Mouse (Mus musculus) embryonic facial prominence, embryonic 12.5 days (tissue): ENCODE measurements at regions not wholly inside any gene's neighbourhood (a gene's known extent, or its start where the extent isn't known, plus 50 kb on each side); places are given as distances from the start of the nearest gene placed in this dataset.

Source experiments
- ATAC-seq: fragments of 200-750 bp; cut with Nextera tagmentation; 2 replicates; pipeline ENCODE4 v1.8.0; 2017; ENCODE audit not compliant: insufficient number of reproducible peaks, insufficient read depth, low FRiP score, low TSS enrichment
- H3K27ac ChIP-seq: fragments of 300-500 bp; sonication (generic); 2 replicates; pipeline ENCODE4 v1.5.1; 2016; ENCODE audit warnings: mild to moderate bottlenecking
- H3K27me3 ChIP-seq: fragments of 300-500 bp; sonication (generic); 2 replicates; pipeline ENCODE4 v1.6.1; 2016; ENCODE audit warnings: mild to moderate bottlenecking, moderate library complexity
- H3K36me3 ChIP-seq: fragments of 300-500 bp; sonication (generic); 2 replicates; pipeline ENCODE4 v1.6.1; 2016; ENCODE audit warnings: mild to moderate bottlenecking
- H3K4me1 ChIP-seq: fragments of 300-500 bp; sonication (generic); 2 replicates; pipeline ENCODE4 v1.6.1; 2016
- H3K4me2 ChIP-seq: fragments of 300-500 bp; sonication (generic); replicated peaks from 2 replicates; pipeline ENCODE4 v1.6.1; 2016; ENCODE audit warnings: mild to moderate bottlenecking, moderate library complexity
- H3K4me3 ChIP-seq: fragments of 300-500 bp; sonication (generic); 2 replicates; pipeline ENCODE4 v1.5.1; 2016; ENCODE audit warnings: mild to moderate bottlenecking
- H3K9ac ChIP-seq: fragments of 300-500 bp; sonication (generic); 2 replicates; pipeline ENCODE4 v1.6.1; 2016; ENCODE audit warnings: mild to moderate bottlenecking, moderate library complexity
- H3K9me3 ChIP-seq: fragments of 300-500 bp; sonication (generic); 2 replicates; pipeline ENCODE4 v1.6.1; 2016; ENCODE audit warnings: mild to moderate bottlenecking, moderate library complexity
- WGBS: fragments of 180-500 bp; shearing (Covaris S2); methylation state at CpG from one replicate; pipeline ENCODE4 v1.1.7; 2016; 5-methylcytosine and 5-hydroxymethylcytosine counted together

- Histone ChIP-seq H3K4me1 (peaks cover 9% of the 10 kb centered on the region; the same call in 1 of the 2 replicates), H3K4me2 (0 out of 2 replicates have a peak overlapping the region, but pooled peaks have one; percentile 28), H3K36me3 (no peaks in the 10 kb centered on the region), H3K27me3 (peaks cover 6% of the 10 kb centered on the region; the same call in 1 of the 2 replicates), H3K27ac (no peak overlapping the region), H3K9ac (no peak overlapping the region), H3K4me3 (no peak overlapping the region), H3K9me3 (no peaks in the 10 kb centered on the region)
- ATAC-seq: 0 out of 2 replicates have a peak, but pooled peaks have one; percentile 55
- WGBS: 12% methylated on average over 20 of the region's 20 CpGs
Observed at GRCm38 (mm10) chr5:148820476-148820875, 108.6 kb downstream of the Katnal1 start.

GRCm38 (mm10) chr5:148819423-148819822 lies 109.7 kb downstream of the Katnal1 start:
- no peaks in the 10 kb centered on the region for H3K36me3 ChIP-seq
- H3K9me3 ChIP-seq: no peaks in the 10 kb centered on the region
- H3K4me3 ChIP-seq: no peak overlapping the region
- no peak overlapping the region for H3K9ac ChIP-seq
- H3K27ac ChIP-seq: no peak overlapping the region
- H3K4me1 ChIP-seq: peaks cover 9% of the 10 kb centered on the region; the same call in 1 of the 2 replicates
- ATAC-seq: no peak
- H3K4me2 ChIP-seq: no peak overlapping the region
- WGBS: 68% methylated on average over 6 of the region's 6 CpGs
- peaks cover 6% of the 10 kb centered on the region; the same call in 1 of the 2 replicates for H3K27me3 ChIP-seq

- 54% methylated on average over 2 of the region's 2 CpGs for WGBS
- no peak for ATAC-seq
- Histone ChIP-seq H3K27me3 (0 out of 2 replicates have a peak, but pooled peaks cover 6% of the 10 kb centered on the region), H3K4me2 (no peak overlapping the region), H3K4me3 (no peak overlapping the region), H3K36me3 (no peaks in the 10 kb centered on the region), H3K9me3 (no peaks in the 10 kb centered on the region), H3K4me1 (peaks cover 9% of the 10 kb centered on the region; the same call in 1 of the 2 replicates), H3K9ac (no peak overlapping the region), H3K27ac (no peak overlapping the region)
Observed at GRCm38 (mm10) chr5:148818746-148819145, 110.4 kb downstream of the Katnal1 start.

- 80% methylated on average over 9 of the region's 9 CpGs for WGBS
- H3K9ac ChIP-seq: no peak overlapping the region
- H3K36me3 ChIP-seq: no peaks in the 10 kb centered on the region
- H3K4me1 ChIP-seq: 0 out of 2 replicates have a peak, but pooled peaks cover 7% of the 10 kb centered on the region
- H3K27me3 ChIP-seq: peaks cover 9% of the 10 kb centered on the region
- no peak overlapping the region for H3K27ac ChIP-seq
- no peak overlapping the region for H3K4me3 ChIP-seq
- no peak overlapping the region for H3K4me2 ChIP-seq
- ATAC-seq: no peak
- H3K9me3 ChIP-seq: no peaks in the 10 kb centered on the region
Observed at GRCm38 (mm10) chr5:148812840-148813239, 116.3 kb downstream of the Katnal1 start.

- WGBS: 15% methylated on average over 13 of the region's 13 CpGs
- H3K27ac ChIP-seq: no peak overlapping the region
- H3K9ac ChIP-seq: no peak overlapping the region
Observed at GRCm38 (mm10) chr5:148812016-148812415, 117.1 kb downstream of the Katnal1 start.

GRCm38 (mm10) chr5:148809485-148809884 lies 119.6 kb downstream of the Katnal1 start:
- H3K27ac ChIP-seq: no peak overlapping the region
- H3K4me1 ChIP-seq: 0 out of 2 replicates have a peak, but pooled peaks cover 7% of the 10 kb centered on the region
- H3K4me3 ChIP-seq: no peak overlapping the region
- H3K9ac ChIP-seq: no peak overlapping the region
- H3K27me3 ChIP-seq: peaks cover 9% of the 10 kb centered on the region
- H3K36me3 ChIP-seq: no peaks in the 10 kb centered on the region
- no peak for ATAC-seq
- H3K4me2 ChIP-seq: no peak overlapping the region
- WGBS: 69% methylated on average over 3 of the region's 3 CpGs
- H3K9me3 ChIP-seq: no peaks in the 10 kb centered on the region

More at GRCm38 (mm10) chr5:148812016-148812415, 117.1 kb downstream of the Katnal1 start:
- no peak for ATAC-seq
- H3K4me2 ChIP-seq: no peak overlapping the region
- H3K4me3 ChIP-seq: no peak overlapping the region
- H3K4me1 ChIP-seq: 0 out of 2 replicates have a peak, but pooled peaks cover 7% of the 10 kb centered on the region
- H3K9me3 ChIP-seq: no peaks in the 10 kb centered on the region
- H3K36me3 ChIP-seq: no peaks in the 10 kb centered on the region
- H3K27me3 ChIP-seq: peaks cover 9% of the 10 kb centered on the region

GRCm38 (mm10) chr5:148809055-148809454 lies 120.1 kb downstream of the Katnal1 start:
- Histone ChIP-seq H3K9me3 (no peaks in the 10 kb centered on the region), H3K4me2 (no peak overlapping the region), H3K27ac (no peak overlapping the region), H3K4me1 (0 out of 2 replicates have a peak, but pooled peaks cover 7% of the 10 kb centered on the region), H3K27me3 (peaks cover 9% of the 10 kb centered on the region), H3K36me3 (no peaks in the 10 kb centered on the region), H3K4me3 (no peak overlapping the region), H3K9ac (0 out of 2 replicates have a peak overlapping the region, but pooled peaks have one; percentile 5)
- ATAC-seq: no peak
- WGBS: 18% methylated on average over 10 of the region's 10 CpGs

- Histone ChIP-seq H3K4me3 (no peak overlapping the region), H3K4me1 (0 out of 2 replicates have a peak, but pooled peaks cover 7% of the 10 kb centered on the region), H3K27me3 (peaks cover 9% of the 10 kb centered on the region), H3K36me3 (no peaks in the 10 kb centered on the region), H3K27ac (no peak overlapping the region), H3K9me3 (no peaks in the 10 kb centered on the region), H3K4me2 (no peak overlapping the region), H3K9ac (no peak overlapping the region)
- no peak for ATAC-seq
- WGBS: 0% methylated on average over 4 of the region's 4 CpGs
Observed at GRCm38 (mm10) chr5:148808426-148808825, 120.7 kb downstream of the Katnal1 start.

GRCm38 (mm10) chr5:148807612-148808011 lies 121.5 kb downstream of the Katnal1 start:
- Histone ChIP-seq H3K4me1 (0 out of 2 replicates have a peak, but pooled peaks cover 7% of the 10 kb centered on the region), H3K27ac (no peak overlapping the region), H3K36me3 (no peaks in the 10 kb centered on the region), H3K4me2 (no peak overlapping the region), H3K9ac (no peak overlapping the region), H3K27me3 (peaks cover 9% of the 10 kb centered on the region), H3K9me3 (no peaks in the 10 kb centered on the region), H3K4me3 (no peak overlapping the region)
- WGBS: 92% methylated on average over 4 of the region's 4 CpGs
- ATAC-seq: no peak

GRCm38 (mm10) chr5:148805030-148805429 lies 124.1 kb downstream of the Katnal1 start:
- WGBS: 69% methylated on average over 3 of the region's 3 CpGs
- H3K4me1 ChIP-seq: 0 out of 2 replicates have a peak, but pooled peaks cover 7% of the 10 kb centered on the region
- no peaks in the 10 kb centered on the region for H3K9me3 ChIP-seq
- H3K36me3 ChIP-seq: no peaks in the 10 kb centered on the region
- H3K27ac ChIP-seq: no peak overlapping the region
- no peak overlapping the region for H3K4me2 ChIP-seq
- H3K27me3 ChIP-seq: peaks cover 4% of the 10 kb centered on the region
- no peak overlapping the region for H3K9ac ChIP-seq
- H3K4me3 ChIP-seq: no peak overlapping the region
- ATAC-seq: no peak

GRCm38 (mm10) chr5:148803772-148804171 lies 125.3 kb downstream of the Katnal1 start:
- no peaks in the 10 kb centered on the region for H3K36me3 ChIP-seq

GRCm38 (mm10) chr5:148802720-148803119 lies 126.4 kb downstream of the Katnal1 start:
- no peaks in the 10 kb centered on the region for H3K36me3 ChIP-seq
- ATAC-seq: no peak
- peaks cover 8% of the 10 kb centered on the region for H3K4me1 ChIP-seq
- WGBS: 74% methylated on average over 9 of the region's 9 CpGs
- no peaks in the 10 kb centered on the region for H3K27me3 ChIP-seq
- no peak overlapping the region for H3K9ac ChIP-seq
- no peak overlapping the region for H3K4me2 ChIP-seq
- H3K9me3 ChIP-seq: no peaks in the 10 kb centered on the region
- no peak overlapping the region for H3K27ac ChIP-seq
- H3K4me3 ChIP-seq: no peak overlapping the region

More at GRCm38 (mm10) chr5:148803772-148804171, 125.3 kb downstream of the Katnal1 start:
- H3K4me1 ChIP-seq: 0 out of 2 replicates have a peak, but pooled peaks cover 4% of the 10 kb centered on the region
- ATAC-seq: no peak
- no peak overlapping the region for H3K4me3 ChIP-seq
- H3K27ac ChIP-seq: no peak overlapping the region
- H3K9me3 ChIP-seq: no peaks in the 10 kb centered on the region
- 87% methylated on average over 14 of the region's 14 CpGs for WGBS
- no peak overlapping the region for H3K9ac ChIP-seq
- no peaks in the 10 kb centered on the region for H3K27me3 ChIP-seq
- no peak overlapping the region for H3K4me2 ChIP-seq
